Mouse (Mus musculus): Measurements from ENCODE around the gene Fhl2. TPM values are rescaled to one million over a fixed set of nuclear protein-coding genes. Genes with fewer than 3 reads are reported as not detected.

Fhl2 gene
- polyA plus RNA-seq, 1 experiment from 2014 or later: 36.9 TPM

DNA sequence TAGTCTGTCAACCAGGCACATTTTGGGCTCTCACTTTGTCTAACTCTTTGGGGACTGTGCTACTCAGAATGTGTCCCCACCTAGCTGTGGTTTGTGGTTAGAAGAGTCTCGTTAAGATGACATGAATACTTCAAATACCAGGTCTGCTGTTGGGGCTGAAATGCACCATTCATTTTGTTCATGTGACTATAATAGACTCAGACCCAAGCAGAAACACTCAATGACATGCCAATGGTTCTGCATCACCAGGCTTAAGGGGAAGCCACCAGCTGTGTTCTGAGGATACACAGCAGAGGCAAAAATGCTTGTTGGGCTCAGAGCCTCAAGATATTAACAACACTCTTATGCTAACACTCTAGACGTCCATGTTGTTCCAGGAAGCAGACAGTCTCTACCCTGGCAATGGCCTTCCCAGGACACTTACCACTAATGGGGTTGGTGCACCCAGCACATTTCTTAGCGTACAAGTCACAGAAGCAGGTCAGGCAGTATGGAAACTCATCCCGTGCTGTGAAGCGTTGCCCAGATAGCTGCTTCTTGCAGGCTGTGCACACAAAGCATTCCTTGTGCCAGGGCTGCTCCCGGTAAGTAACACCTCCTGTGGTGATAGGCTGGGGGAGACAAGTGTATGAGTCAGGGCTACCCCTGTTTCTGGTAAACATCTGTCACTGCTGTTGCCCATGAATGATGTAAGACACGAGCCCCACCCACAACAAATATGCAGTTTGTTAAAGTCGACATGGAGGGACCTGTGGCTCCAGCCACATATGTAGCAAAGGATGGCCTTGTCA is 68.8 kb downstream of the Fhl2 start:
- Histone ChIP-seq H3K9me3 (no peaks in the 10 kb centered on the region), H3K4me2 (no peak overlapping the region), H3K4me1 (no peaks in the 10 kb centered on the region), H3K27me3 (no peaks in the 10 kb centered on the region), H3K27ac (no peak overlapping the region), H3K9ac (no peak overlapping the region), H3K4me3 (no peak overlapping the region), H3K36me3 (no peaks in the 10 kb centered on the region)
- 62% methylated on average over 8 of the region's 8 CpGs for WGBS
- no peak for ATAC-seq (ENCODE audit: borderline replicate concordance, extremely low read depth, low FRiP score, low TSS enrichment)

DNA sequence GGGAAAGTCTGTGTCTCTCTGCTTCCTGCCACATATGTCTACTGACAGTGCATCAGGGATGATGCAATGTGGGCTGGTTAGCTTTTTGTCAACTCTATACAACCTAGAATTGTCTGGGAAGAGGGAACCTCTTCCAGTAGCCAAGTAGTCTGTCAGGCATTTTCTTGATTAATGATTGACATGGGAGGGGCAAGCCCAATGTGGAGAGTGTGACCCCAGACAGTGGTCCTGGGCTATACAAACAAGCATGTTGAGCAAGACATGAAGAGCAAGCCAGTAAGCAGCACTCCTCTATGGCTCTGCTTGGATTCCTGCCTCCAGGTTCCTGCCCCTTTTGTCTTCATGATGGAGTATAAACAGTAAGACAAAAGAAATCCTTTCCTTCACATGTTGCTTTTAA is 69.6 kb downstream of the Fhl2 start:
- Histone ChIP-seq H3K4me3 (no peak overlapping the region), H3K36me3 (no peaks in the 10 kb centered on the region), H3K9me3 (no peaks in the 10 kb centered on the region), H3K27ac (no peak overlapping the region), H3K27me3 (no peaks in the 10 kb centered on the region), H3K4me1 (no peaks in the 10 kb centered on the region), H3K4me2 (no peak overlapping the region), H3K9ac (no peak overlapping the region)
- ATAC-seq (ENCODE audit: borderline replicate concordance, extremely low read depth, low FRiP score, low TSS enrichment): no peak

DNA sequence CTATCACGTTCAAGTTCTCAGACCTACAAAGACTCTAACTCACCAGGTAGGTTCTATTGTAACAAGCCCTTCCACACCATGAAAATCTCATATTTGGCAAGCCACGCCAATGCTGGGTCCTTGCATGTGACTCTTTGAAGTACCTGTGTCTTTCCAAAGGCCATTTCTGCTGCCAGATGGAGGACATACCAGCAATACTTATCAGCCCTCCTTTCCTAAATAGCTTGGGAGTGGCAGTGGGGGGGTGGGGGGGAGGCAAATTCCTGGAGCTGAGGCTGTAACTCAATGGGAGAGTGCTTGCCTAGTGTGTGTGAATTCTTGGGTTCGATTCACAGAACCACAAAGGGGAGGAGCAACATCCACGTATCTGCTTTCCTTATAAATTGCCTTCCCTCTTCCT is 72.1 kb downstream of the Fhl2 start:
- Histone ChIP-seq H3K27ac (no peak overlapping the region), H3K4me2 (no peak overlapping the region), H3K27me3 (no peaks in the 10 kb centered on the region), H3K4me1 (no peaks in the 10 kb centered on the region), H3K4me3 (no peak overlapping the region), H3K9ac (no peak overlapping the region), H3K36me3 (no peaks in the 10 kb centered on the region), H3K9me3 (no peaks in the 10 kb centered on the region)
- WGBS: 68% methylated on average over 4 of the region's 4 CpGs
- peak; percentile 19; the same call in 1 of the 2 replicates for ATAC-seq (ENCODE audit: borderline replicate concordance, extremely low read depth, low FRiP score, low TSS enrichment)

DNA sequence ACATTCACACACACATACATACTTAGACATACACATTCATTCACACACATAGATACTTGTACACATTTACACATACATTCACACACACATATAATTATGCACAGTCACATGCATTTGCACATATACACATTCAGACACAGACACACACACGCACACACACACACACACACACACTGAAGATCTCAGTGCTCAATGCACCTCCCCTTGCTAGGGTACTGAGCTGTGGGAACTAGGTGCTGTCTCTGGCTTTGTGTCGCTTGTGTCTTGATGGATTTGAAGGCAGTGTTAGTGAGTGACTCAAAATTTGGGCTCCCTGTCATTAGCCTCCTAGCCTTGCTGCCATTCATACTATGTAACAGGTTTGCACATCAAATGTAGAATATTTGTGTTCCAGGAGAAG is 74.2 kb downstream of the Fhl2 start:
- no peaks in the 10 kb centered on the region for H3K4me1 ChIP-seq
- no peak for ATAC-seq (ENCODE audit: borderline replicate concordance, extremely low read depth, low FRiP score, low TSS enrichment)
- H3K36me3 ChIP-seq: peaks cover 7% of the 10 kb centered on the region
- H3K4me3 ChIP-seq: no peak overlapping the region
- H3K4me2 ChIP-seq: no peak overlapping the region
- 84% methylated on average over 2 of the region's 2 CpGs for WGBS
- H3K9ac ChIP-seq: no peak overlapping the region
- H3K27me3 ChIP-seq: no peaks in the 10 kb centered on the region
- no peaks in the 10 kb centered on the region for H3K9me3 ChIP-seq
- no peak overlapping the region for H3K27ac ChIP-seq

DNA sequence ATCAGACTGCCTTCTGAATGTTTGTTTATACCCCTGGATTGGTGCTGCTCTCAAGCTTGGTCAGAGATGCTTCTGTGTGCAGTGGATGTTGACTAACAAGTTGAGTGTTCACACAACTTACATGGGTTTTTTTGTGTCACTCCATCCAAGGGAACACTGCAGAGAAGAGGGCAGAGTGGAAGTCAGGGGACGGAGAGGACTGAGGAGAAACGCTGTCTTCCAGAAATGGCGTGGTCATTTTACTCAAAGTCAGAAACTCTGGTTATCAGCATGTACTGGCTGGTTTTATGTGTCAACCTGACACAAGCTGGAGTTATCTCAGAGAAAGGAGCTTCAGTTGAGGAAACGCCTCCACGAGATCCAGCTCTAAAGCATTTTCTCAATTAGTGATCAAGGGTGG is 75.8 kb downstream of the Fhl2 start:
- 90% methylated on average over 5 of the region's 5 CpGs for WGBS
- Histone ChIP-seq H3K4me2 (no peak overlapping the region), H3K9ac (no peak overlapping the region), H3K4me1 (no peaks in the 10 kb centered on the region), H3K36me3 (peaks cover 16% of the 10 kb centered on the region), H3K27ac (no peak overlapping the region), H3K4me3 (no peak overlapping the region), H3K27me3 (no peaks in the 10 kb centered on the region), H3K9me3 (no peaks in the 10 kb centered on the region)
- no peak for ATAC-seq (ENCODE audit: borderline replicate concordance, extremely low read depth, low FRiP score, low TSS enrichment)

DNA sequence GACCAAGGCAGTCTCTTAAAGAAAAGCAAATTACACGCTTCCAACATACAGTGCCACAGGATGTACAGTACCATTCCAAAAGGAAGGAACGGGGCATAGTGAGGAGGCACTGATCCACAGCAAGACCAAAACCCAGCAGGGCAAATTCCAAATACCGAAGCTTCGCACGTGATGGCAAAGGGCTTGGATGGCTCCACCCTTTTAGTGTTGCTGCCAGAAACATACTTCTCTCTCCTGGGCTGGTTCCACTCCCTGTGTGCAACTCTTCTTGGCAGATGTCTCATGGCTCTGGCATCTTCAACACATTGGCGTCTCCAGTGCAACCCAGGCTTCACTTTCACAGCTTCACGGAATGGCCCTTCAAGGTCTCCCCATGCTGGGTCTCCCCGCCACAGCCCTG is 79.3 kb downstream of the Fhl2 start:
- Histone ChIP-seq H3K36me3 (peaks cover 43% of the 10 kb centered on the region), H3K27ac (no peak overlapping the region), H3K4me1 (no peaks in the 10 kb centered on the region), H3K4me2 (no peak overlapping the region), H3K4me3 (no peak overlapping the region), H3K9ac (no peak overlapping the region), H3K27me3 (no peaks in the 10 kb centered on the region), H3K9me3 (no peaks in the 10 kb centered on the region)
- WGBS: 92% methylated on average over 8 of the region's 8 CpGs
- ATAC-seq (ENCODE audit: borderline replicate concordance, extremely low read depth, low FRiP score, low TSS enrichment): no peak

DNA sequence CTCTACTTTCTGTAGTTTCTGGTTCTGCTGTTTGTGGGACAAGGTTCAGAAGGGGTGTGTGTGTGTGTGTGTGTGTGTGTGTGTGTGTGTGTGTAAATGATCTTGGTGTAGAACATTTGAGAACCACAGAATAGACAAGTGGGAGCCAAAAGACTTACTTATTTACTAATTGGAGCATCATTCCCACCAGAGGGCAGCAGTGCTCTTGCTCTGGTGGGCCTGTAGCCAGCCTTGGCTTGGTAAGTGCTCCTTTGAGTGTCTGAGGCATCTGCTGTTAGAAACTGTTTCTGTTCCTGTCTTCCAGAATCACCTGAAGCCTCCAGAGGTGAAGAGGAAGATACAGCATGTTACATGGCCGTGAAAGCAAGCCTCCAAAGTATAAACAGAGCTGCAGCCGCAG is 83.9 kb downstream of the Fhl2 start:
- no peak for ATAC-seq (ENCODE audit: borderline replicate concordance, extremely low read depth, low FRiP score, low TSS enrichment)
- Histone ChIP-seq H3K4me3 (no peak overlapping the region), H3K27ac (no peak overlapping the region), H3K36me3 (peaks cover 62% of the 10 kb centered on the region), H3K27me3 (no peaks in the 10 kb centered on the region), H3K4me2 (no peak overlapping the region), H3K9ac (no peak overlapping the region), H3K9me3 (no peaks in the 10 kb centered on the region), H3K4me1 (no peaks in the 10 kb centered on the region)
- 76% methylated on average over 2 of the region's 2 CpGs for WGBS

DNA sequence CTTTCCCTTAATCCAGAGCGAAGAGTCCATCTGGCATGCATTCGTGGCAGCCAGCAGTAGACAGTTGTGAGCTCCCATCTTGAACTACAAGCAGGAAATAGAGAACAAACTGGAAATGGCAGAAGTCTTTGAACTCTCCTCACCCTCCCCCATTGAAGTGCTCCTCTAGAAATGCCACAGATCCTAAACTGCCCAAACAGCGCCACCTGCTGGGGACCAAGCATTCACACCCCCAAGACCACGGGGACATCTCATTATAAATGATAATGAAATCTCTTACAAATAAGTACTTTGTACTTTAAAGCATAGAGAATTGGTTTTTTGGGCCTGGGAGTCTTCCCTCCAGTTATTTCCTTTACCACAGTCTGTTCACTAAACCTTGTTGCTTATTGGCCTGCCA is 86.2 kb downstream of the Fhl2 start:
- H3K27ac ChIP-seq: no peak overlapping the region
- H3K9ac ChIP-seq: no peak overlapping the region
- no peaks in the 10 kb centered on the region for H3K27me3 ChIP-seq
- no peak overlapping the region for H3K4me3 ChIP-seq
- H3K4me1 ChIP-seq: no peaks in the 10 kb centered on the region
- no peak overlapping the region for H3K4me2 ChIP-seq
- ATAC-seq (ENCODE audit: borderline replicate concordance, extremely low read depth, low FRiP score, low TSS enrichment): no peak
- no peaks in the 10 kb centered on the region for H3K9me3 ChIP-seq
- H3K36me3 ChIP-seq: peaks cover 62% of the 10 kb centered on the region
- WGBS: 57% methylated on average over 4 of the region's 4 CpGs

DNA sequence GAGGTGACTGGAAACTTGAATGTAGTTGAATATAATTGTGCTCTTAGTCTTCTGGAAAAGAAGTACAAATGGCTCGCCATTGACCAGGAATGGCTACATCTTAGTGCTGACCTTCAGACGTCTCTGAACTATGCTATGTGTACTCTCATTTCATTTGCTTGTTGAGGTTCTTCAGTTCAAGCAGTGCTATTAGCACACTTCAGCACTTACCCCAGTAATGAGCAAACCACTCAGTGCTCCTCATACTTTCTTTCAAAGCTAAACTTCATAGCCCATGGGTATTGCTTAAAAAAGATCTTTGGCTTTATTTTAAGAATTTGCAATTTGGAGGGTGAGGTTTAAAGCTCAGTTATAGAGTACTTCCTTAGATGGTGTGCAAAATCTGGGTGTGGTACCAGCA is 88.1 kb downstream of the Fhl2 start:
- Histone ChIP-seq H3K4me1 (no peaks in the 10 kb centered on the region), H3K36me3 (peaks cover 52% of the 10 kb centered on the region), H3K9ac (no peak overlapping the region), H3K4me3 (no peak overlapping the region), H3K27ac (no peak overlapping the region), H3K4me2 (no peak overlapping the region), H3K27me3 (no peaks in the 10 kb centered on the region), H3K9me3 (no peaks in the 10 kb centered on the region)
- ATAC-seq (ENCODE audit: borderline replicate concordance, extremely low read depth, low FRiP score, low TSS enrichment): no peak
- 82% methylated on average over 2 of the region's 2 CpGs for WGBS

DNA sequence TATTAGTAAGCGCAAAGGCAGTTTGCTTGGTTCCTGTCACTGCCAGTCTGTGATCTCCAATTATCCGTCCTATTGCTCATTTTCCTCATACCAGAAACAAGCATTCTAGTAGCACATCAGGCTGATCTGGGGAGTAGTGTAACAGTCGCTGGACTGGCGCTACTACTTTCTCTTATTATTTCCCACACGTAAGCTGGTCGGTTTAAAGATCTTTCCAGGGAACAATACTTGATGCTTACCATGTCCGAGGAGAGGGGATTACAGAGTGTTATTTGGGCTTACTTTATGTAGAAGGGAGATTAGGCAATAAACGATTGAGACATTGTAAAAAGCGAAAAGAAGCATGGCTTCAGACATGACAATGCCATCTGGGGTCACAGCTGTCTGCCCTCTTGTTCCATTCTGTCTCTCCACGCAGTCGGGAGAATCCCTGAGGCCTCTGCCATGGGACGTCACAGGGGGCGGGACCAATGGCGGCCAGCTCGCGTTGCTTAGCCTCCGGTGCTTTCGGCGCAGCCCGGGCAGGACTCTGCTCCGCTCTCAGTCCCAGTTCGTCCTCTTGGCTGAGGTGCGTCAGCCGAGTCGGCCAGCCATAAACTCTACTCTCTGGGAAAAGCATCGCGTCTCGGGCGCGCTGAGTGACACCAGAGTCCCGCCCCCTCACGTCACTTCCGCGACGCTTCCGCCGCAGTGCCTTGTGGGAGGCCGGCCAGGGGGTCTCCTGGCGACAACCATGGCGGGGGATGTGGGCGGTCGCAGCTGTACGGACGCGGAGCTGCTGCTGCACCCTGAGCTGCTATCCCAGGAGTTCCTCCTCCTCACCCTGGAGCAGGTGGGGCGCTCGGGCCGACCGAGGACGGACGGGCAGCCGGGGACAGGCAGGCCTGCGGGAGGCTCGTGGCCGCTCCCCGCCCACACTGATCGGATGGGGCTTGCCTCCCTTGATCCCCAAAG is 98.5 kb downstream of the Fhl2 start, which contains the start of the genes Tgfbrap1 and AI597479:
Tgfbrap1 (minus strand) TSS at position 607 of the 954 bp plus-strand sequence.
AI597479 (plus strand) TSS at position 680 of the 954 bp plus-strand sequence.
- H3K27ac ChIP-seq: peak within 1 kb of the TSS; percentile 100
- no peaks in the 10 kb centered on the region for H3K27me3 ChIP-seq
- H3K4me3 ChIP-seq: peak within 1 kb of the TSS; percentile 95
- ATAC-seq (ENCODE audit: borderline replicate concordance, extremely low read depth, low FRiP score, low TSS enrichment): peak; percentile 96
- peaks cover 10% of the 10 kb centered on the region for H3K4me1 ChIP-seq
- H3K9ac ChIP-seq: peak within 1 kb of the TSS; percentile 89
- WGBS: under 1% methylated on average over 55 of the region's 57 CpGs
- peak within 1 kb of the TSS; percentile 77 for H3K4me2 ChIP-seq
- no peaks in the 10 kb centered on the region for H3K9me3 ChIP-seq
- peaks cover 21% of the 10 kb centered on the region for H3K36me3 ChIP-seq

DNA sequence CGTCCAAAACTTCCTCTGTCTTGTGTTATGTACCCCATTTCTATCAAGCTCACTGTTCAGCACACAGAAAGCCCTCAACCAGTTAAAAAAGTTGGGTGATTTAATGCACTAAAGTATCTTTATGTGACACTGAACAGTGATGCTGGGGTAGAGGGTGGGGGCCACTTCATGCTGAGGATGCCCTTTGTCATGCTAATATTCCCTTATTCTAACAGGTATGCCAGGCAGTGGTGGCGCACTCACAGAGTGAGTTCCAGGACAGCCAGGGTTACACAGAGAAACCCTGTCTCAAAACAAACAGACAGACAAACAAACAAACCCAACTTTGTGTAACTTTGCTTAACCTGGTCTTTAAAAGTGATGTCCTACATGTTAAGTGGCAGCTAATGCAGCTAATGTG is 102.6 kb downstream of the Fhl2 start:
- 93% methylated on average over 2 of the region's 2 CpGs for WGBS

More for the DNA sequence above, 102.6 kb downstream of the Fhl2 start:
- H3K36me3 ChIP-seq: no peaks in the 10 kb centered on the region
- H3K27ac ChIP-seq: no peak overlapping the region
- no peak for ATAC-seq (ENCODE audit: borderline replicate concordance, extremely low read depth, low FRiP score, low TSS enrichment)
- no peaks in the 10 kb centered on the region for H3K27me3 ChIP-seq
- H3K4me2 ChIP-seq: no peak overlapping the region
- H3K9me3 ChIP-seq: no peaks in the 10 kb centered on the region
- no peak overlapping the region for H3K9ac ChIP-seq
- H3K4me3 ChIP-seq: no peak overlapping the region
- peaks cover 15% of the 10 kb centered on the region for H3K4me1 ChIP-seq

Measured in lung, embryonic 15.5 days (tissue).